Mouse (Mus musculus): ENCODE measurements around the gene Fam43b. TPM values are rescaled to one million over a fixed set of nuclear protein-coding genes. Genes with fewer than 3 reads are reported as not detected.
"Not testable (repeated sequence)": the region's sequence is repeated elsewhere in the genome, so short reads cannot be mapped to it uniquely, and the experiment has no call there.

The Fam43b gene
- total RNA-seq (2021) = not detected
- long read RNA-seq, experiment 1 = 0 reads
- long read RNA-seq, experiment 2 = 0 reads

DNA sequence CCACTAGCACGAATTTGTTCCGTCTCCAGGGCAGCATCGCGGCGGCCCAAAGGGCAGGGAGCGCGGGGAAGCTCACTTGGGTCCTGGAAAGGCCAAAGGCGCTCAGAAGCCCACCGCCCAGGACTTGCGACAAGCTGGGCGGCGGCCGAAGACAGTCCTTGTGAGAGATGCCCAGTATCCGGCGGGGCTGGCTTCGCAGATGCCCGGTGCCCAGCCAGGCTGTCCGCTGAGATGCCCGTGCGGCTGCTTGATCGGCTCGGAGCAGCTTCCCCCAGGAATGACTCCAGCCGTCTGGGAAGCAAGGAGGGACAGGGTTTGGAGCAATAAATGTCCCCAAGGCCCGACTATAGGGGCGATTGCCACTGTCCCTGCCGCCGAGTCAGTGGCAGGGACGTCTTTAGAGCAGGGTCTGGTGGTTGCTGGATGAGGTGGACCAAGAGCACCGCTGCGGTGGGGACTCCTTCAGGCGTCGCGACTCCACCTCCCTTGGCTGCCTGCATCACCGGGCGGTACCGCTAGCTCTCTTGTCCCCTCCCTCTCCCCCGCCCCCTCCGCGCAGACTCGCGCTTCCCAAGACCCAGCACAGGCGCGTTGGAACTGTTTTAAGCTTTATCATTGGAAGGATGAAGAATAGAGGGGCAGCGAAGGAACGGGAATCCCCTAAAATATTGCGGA is at the start of gene Fam43b:
Gene Fam43b (minus strand): TSS at position 558 of the 675 bp plus-strand sequence.
- DNase-seq = peak; percentile 44 to 50

DNA sequence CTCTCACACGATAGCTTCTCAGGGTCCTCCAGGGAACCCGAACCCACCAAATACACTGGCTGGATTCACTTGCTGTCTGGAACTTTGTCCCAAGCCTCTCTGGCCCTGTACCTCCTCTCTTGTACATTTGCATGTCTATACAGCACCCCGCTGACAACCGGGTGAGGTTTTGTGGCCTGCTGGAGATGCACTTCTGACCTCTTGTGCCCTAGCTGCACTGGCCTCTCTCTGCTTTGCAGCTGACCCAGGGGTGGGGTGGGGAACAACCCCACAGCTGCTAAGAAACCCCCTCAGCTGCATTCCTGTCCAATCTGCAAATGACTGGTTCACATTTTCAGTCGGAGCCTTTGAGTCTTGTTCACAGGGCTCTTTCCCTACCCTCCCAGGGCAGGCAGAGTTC is 48.6 kb upstream of the Fam43b start:
- intact Hi-C loops (cut with DNase I) = no loop called here
- no peak for DNase-seq

More for the DNA sequence above, at the start of gene Fam43b:
- intact Hi-C loops (cut with DNase I) = no loop called here

DNA sequence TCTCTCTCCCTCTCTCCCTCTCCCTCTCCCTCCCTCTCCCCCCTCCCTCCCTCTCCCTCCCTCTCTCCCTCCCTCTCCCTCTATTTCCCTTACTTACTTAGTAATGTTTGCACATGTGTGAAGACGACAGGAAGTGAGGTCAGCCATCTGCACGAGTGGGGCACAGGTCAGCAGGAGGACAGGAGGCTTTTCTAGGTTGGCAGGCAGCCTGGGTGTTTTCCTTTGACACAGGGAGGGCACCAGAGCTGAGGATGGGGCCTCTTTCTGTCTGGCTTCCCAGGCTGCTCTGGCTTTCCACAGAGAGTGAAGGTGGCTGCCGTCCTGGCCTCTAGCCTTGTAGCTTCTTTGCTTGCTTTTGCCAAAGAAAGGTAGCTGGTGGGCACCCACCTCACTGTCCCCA is 43.7 kb upstream of the Fam43b start:
- intact Hi-C loops (cut with DNase I) = no loop called here
- no peak for DNase-seq

DNA sequence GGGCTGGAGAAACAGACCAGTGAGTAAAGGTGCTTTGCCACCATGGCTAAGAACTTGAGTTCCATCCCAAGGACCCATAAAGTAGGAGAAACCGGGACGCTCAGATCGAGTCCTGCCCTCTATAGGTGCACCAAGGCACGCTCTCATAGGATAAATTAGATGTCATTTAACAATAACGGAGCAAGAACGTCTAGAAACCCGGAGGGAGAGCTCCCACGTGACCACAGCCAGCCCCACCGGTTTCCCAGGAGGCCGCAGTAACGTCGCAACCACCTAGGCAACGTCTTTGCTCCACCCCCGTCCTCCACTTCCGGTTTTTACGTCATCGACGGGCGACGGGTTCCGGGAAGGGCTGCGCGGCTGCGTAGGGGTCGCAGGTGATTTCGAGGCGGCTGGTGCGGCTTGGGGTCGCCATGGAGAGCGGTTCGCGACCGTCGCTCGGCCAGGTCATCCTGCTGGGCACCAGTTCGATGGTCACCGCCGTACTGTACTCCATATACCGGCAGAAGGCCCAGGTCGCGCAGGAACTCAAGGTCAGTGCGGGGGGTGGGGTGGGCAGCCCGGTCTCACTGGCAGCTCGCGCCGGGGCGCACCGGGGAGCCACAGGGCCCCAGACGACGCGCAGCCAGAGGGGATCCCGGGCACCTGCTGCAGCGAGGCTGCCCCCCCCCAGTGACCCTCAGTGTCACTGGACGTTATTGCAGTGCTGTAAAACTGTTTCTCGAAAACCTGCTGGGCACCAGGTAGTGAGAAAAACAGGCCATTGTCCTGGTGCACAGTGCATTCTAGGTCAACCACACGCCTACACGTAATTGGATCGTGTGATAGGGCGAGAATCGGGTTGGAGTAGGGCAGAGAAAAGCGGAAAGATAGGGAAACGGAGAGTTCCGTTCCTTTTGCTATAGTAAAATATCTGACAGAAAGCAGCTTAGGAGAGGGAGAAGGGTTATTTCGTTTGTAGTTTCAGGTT is 38.3 kb upstream of the Fam43b start, which contains the start of gene Mul1:
Gene Mul1 (plus strand): TSS at position 325 of the 970 bp plus-strand sequence.
- intact Hi-C loops (cut with DNase I) = no loop called here
- peak; percentile 91 to 98 for DNase-seq

DNA sequence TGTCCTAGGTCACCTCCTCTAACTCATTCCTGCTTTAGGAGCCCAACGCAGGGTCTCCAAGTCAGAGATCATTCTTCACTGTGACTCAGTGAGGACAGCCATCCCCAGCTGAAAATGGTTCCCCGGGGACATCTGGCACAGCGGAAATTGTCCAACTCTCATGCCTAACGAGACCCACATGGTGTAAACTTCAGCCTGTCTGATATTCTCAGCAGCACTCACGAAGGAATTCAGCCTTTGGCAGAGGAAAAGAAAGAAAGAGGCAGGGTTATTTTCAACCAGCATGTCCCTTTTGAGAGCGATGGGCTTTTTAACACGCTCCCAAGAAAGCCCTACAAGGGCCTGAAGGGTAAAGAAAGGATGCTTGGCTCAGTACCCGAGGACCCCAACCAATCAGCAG is 35.0 kb upstream of the Fam43b start:
- DNase-seq = no peak
- intact Hi-C loops (cut with DNase I) = no loop called here

DNA sequence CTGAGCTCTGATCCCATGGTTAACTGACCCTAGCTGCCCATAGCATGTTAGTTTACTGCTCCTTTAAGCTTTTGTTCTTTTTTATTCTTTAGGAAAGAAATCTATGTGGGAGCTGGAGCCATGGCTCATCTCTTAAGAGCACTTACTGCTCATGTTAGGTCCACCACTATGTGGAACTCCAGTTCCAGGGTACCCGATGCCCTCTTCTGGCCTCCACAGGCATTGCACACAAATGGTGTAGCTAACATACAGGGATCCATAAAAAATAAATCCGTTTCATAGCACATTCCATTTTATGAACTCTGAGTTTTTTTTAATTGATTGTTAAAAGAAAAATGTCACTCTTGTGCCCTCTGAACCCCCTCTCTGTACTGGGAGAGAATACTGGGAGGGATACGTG is 33.5 kb upstream of the Fam43b start:
- DNase-seq = peak; percentile 27 to 58
- intact Hi-C loops (cut with DNase I) = no loop called here

DNA sequence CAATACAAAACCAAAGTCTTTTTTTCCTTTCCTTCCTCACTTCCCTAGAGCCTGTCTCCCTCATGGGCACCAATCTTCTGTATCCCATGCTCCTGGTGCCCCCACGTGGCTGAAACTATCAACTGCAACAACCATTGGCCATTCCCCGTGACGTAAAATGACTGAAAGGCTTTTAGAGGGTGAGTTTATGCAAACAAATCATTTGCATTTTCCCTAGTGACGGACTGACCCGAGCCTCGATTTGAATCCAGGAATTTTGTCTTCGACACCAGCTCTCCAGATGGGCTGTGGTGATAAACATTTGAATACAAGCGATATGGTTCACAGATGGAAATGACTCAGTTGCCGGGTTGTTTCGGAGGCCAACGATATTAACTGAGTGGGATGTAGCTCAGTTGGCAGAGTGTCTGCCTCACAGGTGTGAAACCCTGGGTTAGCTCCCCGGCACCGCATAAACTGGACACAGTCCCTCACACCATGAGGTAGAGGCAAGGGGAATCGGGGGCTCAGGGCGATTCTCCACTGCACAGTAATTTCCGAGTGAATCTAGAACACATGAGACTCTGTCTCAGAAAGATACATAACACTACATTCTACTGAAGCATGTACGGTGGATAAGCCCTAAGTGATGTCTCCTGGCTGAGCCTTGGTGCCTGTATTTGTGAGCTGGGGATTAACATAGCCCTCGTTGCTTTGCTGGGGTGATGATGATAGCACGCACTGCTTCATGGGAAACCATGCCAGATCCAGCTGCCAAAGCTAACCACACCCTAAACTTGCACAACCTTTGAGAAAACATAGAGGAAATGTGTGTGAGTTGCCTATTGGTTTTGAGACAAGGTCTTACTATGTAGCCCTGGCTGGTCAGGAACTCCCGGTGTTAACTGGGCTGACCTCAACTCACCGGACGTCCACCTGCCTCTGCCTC is 30.7 kb upstream of the Fam43b start:
- intact Hi-C loops (cut with DNase I) = loop anchor here (1.0 to 2.0 kb wide), 2 partner anchors 48 to 108 kb away; no protein-coding TSS in a partner anchor
- DNase-seq = peak; percentile 84 to 92

DNA sequence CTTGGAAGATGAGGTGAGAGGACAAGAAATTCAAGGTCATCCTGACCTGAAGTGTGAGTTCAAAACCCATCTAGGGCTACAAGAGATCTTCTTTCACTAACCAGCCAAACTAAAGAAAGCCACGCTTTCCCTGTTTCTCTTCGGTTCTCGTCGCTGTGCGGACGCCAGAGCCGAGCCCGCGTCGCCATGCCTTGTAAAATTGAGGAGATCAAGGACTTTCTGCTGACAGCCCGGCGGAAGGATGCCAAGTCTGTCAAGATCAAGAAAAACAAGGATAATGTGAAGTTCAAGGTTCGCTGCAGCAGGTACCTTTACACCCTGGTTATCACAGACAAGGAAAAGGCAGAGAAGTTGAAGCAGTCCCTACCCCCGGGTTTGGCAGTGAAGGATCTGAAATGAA is 29.3 kb upstream of the Fam43b start:
- intact Hi-C loops (cut with DNase I) = loop anchor here (1.0 to 2.0 kb wide), 2 partner anchors 46 to 107 kb away; no protein-coding TSS in a partner anchor
- DNase-seq = not testable (repeated sequence)

DNA sequence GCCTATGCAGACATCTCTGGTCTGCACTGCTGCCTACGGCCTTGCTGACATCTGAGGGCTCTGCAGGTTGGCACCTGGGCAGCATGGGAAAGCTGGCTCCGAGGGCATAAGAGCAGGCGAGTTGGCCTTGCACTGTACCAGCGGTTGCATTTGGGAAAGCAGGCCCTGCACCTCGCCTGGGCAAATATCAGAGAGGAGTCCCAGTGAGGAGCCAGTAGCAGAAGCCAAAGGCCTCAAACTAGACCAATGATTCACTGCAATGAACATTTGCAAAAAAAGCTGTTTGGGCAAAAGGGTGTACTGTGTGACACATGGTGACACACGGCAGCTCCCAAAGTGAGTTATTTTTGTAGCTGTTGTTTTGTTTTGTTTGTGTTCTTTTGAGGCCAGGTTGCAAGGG is 28.7 kb upstream of the Fam43b start:
- DNase-seq = no peak
- intact Hi-C loops (cut with DNase I) = no loop called here

DNA sequence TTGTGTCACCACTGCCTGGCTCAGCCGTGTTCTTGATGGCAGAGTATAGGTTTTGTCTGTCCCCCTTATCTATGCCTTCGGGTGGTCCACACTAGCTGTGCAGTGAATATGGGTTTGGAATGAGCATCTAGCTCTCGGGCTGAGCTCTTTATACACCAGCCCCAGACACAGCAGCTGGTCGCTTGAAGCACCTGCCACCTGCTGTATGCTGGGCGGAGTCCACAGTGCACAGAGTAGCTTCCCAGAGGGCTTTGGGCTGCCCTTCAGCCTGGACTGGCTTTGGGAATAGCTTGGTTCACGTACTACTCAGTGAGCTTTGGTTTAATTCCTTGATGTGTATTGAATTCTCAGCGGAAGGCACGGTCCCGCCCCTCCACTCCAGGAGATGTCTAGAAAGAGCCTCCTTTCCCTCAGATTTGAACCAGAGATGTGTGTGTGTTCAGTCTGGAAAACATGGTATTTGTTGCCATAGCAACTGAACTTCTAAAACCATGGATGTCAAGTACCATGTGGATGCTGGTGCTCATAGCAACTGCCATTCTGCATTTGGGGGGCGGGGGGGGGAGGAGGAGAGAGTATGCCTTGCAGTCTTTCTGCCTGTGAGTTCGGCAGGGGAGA is 22.1 kb upstream of the Fam43b start:
- intact Hi-C loops (cut with DNase I) = no loop called here
- no peak for DNase-seq

DNA sequence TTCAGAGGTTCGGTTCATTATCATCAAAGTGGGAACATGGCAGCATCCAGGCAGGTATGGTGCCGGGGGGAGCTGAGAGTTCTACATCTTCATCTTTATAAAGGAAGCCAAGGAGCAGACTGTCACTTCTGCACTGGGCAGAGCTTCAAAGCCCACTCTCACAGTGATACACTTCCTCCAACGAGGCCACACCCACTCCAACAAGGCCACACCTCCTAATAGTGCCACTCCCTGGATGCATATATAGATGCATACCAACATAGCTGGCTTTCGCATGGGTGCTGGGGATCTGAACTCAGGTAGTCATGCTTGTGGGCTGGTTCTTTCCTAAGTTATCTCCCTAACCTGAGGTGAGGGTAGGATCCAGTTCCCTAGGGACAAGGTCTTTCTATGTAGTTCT is 21.6 kb upstream of the Fam43b start:
- intact Hi-C loops (cut with DNase I) = no loop called here
- no peak for DNase-seq

DNA sequence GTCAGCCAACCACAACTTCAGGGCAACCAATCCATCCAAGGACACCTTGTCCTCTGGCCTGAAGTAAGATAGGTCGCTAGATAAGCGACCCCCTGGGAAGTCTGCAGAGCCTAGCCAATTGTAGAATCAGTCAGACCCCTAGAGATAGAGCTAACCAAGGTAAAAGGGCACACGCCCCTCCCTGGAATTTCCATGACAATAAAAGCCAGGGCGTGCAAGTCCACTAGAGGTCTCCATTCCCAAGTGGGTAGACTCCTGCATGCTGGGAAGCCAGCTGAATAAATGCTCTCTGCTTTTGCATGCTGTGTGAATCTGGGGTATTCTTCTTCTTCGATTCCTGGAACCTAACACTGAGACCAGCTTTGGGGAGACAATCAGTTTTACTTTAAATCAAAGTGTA is 20.1 kb upstream of the Fam43b start:
- no peak for DNase-seq
- intact Hi-C loops (cut with DNase I) = no loop called here

DNA sequence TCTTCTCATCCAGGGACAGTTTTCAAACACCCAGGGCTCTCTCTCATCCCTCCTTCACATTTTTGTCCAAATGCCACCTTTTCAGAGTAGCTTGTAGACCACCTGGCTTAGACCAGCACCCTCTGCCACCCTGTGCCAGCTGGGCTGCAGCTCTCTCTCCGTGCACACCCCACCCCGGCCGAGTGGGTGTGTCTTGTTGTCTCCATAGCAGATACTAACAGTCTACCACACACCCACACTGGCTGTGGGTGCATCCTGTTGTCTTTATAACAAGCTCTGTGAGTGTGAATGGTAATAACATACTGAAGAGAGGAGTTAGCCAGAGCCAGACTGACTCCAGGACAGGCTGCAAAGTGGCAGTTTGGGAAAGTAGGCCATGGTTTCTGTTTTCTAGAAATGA is 19.7 kb upstream of the Fam43b start:
- intact Hi-C loops (cut with DNase I) = no loop called here
- no peak for DNase-seq

DNA sequence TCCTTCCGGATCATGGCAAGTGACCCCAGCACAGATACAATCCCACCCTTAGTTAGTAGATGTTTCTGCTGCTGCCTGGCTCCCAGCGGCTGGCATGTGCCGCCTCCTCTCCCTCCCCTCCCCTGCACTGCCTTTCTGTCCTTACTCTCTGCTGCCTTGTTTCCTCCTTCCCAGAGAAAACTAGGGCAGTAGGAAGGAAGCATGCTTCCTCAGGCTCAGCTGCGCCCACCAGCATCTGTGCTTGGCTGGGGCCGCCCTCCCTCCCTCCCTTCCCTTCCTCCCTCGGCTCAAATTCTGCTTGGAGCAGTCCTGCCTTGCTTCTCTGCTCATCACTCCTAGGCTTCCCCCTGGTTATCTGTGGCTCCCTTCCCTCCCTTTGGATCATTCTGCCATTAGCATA is 18.4 kb upstream of the Fam43b start:
- intact Hi-C loops (cut with DNase I) = no loop called here
- DNase-seq = peak; percentile 16 to 33

DNA sequence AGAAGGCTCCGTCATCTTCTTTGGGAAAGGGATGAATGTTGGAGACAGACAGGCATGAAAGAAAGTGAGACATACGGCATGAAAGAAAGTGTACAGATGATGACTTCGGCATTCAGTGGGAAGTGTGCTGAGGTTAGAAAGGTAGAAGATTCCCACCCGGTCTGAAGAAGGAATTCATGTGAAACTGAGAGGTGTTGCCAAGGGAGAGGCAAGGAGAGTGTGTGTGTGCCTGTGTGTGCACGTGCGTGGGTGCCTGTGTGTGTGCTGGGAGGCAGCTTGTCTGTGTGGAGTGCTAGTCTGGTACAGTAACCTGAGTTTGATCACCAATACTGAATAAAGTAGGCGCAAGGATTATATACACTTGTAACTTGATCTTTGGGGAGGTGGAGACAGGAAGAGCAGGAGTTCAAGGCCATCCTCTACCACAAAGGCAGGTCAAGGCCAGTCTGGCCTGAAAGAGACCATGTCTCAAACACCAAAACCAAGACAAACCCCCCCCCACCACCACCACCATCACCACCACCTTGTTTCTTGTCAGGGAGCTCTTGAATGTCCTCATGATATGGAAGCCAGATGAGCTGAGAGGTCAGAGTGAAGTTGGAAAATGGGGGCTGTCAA is 15.3 kb upstream of the Fam43b start:
- intact Hi-C loops (cut with DNase I) = no loop called here
- DNase-seq = no peak

DNA sequence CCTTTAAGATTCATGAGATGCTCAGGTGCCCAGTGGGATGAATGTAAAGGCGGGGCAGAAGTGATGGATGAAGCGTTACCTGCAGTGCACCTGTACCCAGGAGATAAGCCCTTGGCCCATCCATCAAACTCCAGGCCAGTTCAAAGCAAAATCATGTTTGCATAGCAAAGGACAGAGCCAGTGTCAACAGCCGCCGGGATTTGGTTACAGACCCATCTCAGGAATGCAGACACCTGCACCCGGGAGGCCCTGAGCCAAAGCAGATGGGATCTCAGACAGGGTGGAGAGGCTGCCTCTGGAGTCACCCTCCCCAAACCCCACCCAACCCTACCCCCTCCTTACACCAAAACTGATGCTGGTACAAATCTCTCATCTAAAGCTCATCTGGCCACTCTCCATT is 14.7 kb upstream of the Fam43b start:
- no peak for DNase-seq
- intact Hi-C loops (cut with DNase I) = no loop called here

DNA sequence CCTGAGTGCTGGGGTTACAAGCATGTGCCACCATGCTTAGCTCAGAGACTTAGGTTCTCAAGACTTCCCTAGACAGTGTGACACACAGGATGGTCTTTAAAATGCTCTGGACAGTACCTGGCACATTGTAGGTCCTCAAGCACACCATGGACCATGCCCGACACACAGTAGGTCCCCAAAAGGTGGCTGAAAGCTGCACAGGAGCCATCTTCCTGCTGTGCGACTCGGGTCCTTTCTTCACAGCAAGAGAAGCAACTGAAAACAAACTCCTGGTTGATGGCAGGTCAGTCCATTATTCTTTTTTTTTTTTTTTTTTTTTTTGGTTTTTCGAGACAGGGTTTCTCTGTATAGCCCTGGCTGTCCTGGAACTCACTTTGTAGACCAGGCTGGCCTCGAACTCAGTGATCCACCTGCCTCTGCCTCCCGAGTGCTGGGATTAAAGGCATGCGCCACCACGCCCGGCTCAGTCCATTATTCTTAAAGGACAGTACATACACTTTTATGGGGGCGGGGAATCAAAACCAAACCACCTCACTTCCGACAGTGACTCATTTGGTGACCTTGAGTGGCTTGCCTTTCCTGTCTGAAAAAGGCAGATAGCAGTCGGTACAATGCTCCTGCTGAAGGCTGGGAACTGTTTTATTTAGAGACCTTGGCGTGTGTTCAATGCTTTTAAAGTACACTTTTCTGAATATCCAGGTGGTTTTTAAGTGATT is 11.3 kb upstream of the Fam43b start:
- DNase-seq = peak; percentile 13 to 22
- intact Hi-C loops (cut with DNase I) = no loop called here

DNA sequence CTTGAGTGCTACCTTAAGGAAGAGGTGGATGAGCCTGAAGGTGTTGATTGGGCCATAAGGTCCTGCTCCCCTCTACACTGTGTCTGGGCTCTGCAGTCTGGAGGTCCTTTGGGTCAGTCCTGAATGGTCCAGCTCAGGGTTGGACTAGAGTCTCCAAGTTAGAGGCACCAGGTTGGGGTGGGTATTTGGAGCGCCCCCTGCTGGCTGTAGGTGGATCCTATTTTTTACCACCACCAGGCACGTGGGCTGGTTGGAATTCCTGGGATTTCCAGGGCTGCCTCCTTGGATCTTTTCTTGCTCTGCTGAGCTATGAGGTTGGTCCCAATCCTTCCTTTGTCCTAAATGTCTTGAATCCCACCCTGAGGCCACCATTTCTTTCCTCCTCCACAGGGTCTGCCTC is 8.5 kb upstream of the Fam43b start:
- DNase-seq = peak; percentile 27 to 32
- intact Hi-C loops (cut with DNase I) = no loop called here

DNA sequence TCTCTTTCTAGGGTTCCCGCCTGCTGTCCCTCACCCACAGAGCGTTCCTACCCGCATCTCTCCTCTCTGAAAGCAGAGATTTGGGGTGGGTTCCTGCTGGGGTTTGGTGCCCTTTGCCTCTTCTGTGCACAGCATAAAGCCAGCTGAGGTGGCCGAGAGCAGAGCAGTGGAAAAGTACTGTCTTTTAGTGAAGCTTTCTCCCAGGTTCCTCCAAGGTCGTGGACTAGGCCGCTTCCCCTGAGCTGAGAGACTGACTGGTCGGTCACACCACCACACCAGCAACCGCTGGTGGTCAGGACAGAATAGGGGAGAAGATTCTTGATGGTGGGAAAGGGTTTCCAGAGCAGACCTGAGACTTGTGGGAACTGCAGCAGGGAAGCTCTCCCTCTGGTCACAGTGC is 383 bp upstream of the Fam43b start:
- no peak for DNase-seq
- intact Hi-C loops (cut with DNase I) = no loop called here
